Mouse (Mus musculus) forebrain, embryonic 16.5 days (tissue): ENCODE measurements around the gene Arhgef3. TPM values are rescaled to one million over a fixed set of nuclear protein-coding genes. Genes with fewer than 3 reads are reported as not detected.
A peak's percentile ranks its signal among the peaks of the same experiment; 100 is the strongest.

Experiments used
- ATAC-seq: fragments of 200-750 bp; cut with Nextera tagmentation; 2 replicates; pipeline ENCODE4 v1.8.0; 2017; ENCODE audit warnings: mild to moderate bottlenecking, moderate library complexity
- H3K27ac ChIP-seq: fragments of 300-500 bp; sonication (generic); 2 replicates; pipeline ENCODE4 v1.5.1; 2014; ENCODE audit warnings: low read length, control low read depth
- H3K27me3 ChIP-seq: fragments of 300-500 bp; sonication (generic); replicated peaks from 2 replicates; pipeline ENCODE4 v1.6.1; 2014; ENCODE audit warnings: low read length; ENCODE audit not compliant: control insufficient read depth, insufficient read depth
- H3K36me3 ChIP-seq: fragments of 300-500 bp; sonication (generic); 2 replicates; pipeline ENCODE4 v1.6.1; 2014; ENCODE audit not compliant: control insufficient read depth, insufficient read depth
- H3K4me1 ChIP-seq: fragments of 300-500 bp; sonication (generic); replicated peaks from 2 replicates; pipeline ENCODE4 v1.6.1; 2014; ENCODE audit warnings: low read length; ENCODE audit not compliant: control insufficient read depth, insufficient read depth
- H3K4me2 ChIP-seq: fragments of 300-500 bp; sonication (generic); 2 replicates; pipeline ENCODE4 v1.6.1; 2014; ENCODE audit warnings: mild to moderate bottlenecking, low read length, control low read depth
- H3K4me3 ChIP-seq: fragments of 300-500 bp; sonication (generic); replicated peaks from 2 replicates; pipeline ENCODE4 v1.5.1; 2014; ENCODE audit warnings: mild to moderate bottlenecking, low read length, control low read depth
- H3K9ac ChIP-seq: fragments of 300-500 bp; sonication (generic); replicated peaks from 2 replicates; pipeline ENCODE4 v1.6.1; 2014; ENCODE audit warnings: low read depth, low read length, control low read depth
- H3K9me3 ChIP-seq: fragments of 300-500 bp; sonication (generic); 2 replicates; pipeline ENCODE4 v1.6.1; 2016; ENCODE audit warnings: low read length; ENCODE audit not compliant: control insufficient read depth
- WGBS: fragments of 180-500 bp; shearing (Covaris S2); extraction: QIAGEN DNeasy Blood & Tissue Kit; methylation state at CpG from one replicate; pipeline ENCODE4 v1.1.7; 2014; 5-methylcytosine and 5-hydroxymethylcytosine counted together
- polyA plus RNA-seq: library from polyadenylated mRNA; unstranded; fragments of >200 nt; fragmentation: Nextera tagmentation; extraction: Ambion mirVana; gene quantifications from 2 replicates; pipeline ENCODE4 v1.2.1, GENCODE M21; 2015

The Arhgef3 gene
- 5.1 and 5.4 TPM in 2 replicates for polyA plus RNA-seq

DNA sequence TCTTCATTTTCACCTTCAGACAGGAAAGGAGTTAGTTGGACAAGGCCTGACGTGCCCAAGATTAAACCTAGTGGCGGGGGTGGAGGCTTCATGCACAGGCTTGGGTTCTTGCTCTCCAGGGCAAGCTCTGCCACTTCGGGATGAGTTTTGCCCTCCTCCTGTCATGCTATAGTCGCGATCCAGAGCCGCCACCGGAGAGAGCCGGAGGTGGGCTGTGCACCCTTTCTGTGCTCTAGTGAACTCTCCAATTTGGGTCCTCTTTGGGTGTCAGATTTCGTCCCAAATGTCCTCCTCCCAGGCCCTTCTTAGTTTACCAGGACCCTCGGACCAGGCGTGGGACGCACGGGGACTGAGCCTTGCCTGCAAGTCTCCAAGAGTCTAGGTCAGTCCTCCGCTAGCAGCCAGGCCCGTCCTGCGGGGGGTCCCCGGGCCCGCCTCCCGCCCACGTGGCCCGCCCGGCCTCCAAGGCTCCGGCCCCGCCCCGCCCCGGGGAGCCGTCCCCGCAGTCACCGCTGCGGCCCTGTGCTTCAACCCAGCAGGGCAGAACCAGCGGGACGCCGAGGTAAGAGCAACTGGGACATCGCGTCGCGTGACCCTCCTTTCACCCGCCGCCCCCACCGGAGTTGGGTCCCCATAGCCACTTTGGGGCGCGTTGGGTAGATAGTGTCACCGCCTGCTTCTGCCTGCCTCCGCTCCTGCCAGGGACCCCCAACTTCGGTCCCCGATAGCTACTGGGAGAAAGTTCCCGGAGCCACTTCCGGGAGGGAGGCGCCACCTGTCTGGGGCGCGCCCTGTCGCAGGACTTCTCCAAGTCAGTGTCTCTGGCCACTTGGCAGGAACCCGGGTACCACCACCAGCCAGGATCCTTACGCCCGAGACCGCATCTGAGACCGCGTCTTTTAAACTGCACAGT is at the start of gene Arhgef3:
Gene Arhgef3 (plus strand): TSS at position 538 of the 913 bp plus-strand sequence.
- no peaks in the 10 kb centered on the region for H3K9me3 ChIP-seq
- H3K27me3 ChIP-seq, result peaks cover 11% of the 10 kb centered on the region
- H3K9ac ChIP-seq, result peak within 1 kb of the TSS; percentile 51
- H3K4me2 ChIP-seq, result peak within 1 kb of the TSS; percentile 88
- peaks cover 13% of the 10 kb centered on the region for H3K4me1 ChIP-seq
- H3K27ac ChIP-seq, result no peak within 1 kb of the TSS
- ATAC-seq, result peak; percentile 72
- peak within 1 kb of the TSS; percentile 53 for H3K4me3 ChIP-seq
- WGBS, result 1% methylated on average over 57 of the region's 58 CpGs
- H3K36me3 ChIP-seq, result no peaks in the 10 kb centered on the region

DNA sequence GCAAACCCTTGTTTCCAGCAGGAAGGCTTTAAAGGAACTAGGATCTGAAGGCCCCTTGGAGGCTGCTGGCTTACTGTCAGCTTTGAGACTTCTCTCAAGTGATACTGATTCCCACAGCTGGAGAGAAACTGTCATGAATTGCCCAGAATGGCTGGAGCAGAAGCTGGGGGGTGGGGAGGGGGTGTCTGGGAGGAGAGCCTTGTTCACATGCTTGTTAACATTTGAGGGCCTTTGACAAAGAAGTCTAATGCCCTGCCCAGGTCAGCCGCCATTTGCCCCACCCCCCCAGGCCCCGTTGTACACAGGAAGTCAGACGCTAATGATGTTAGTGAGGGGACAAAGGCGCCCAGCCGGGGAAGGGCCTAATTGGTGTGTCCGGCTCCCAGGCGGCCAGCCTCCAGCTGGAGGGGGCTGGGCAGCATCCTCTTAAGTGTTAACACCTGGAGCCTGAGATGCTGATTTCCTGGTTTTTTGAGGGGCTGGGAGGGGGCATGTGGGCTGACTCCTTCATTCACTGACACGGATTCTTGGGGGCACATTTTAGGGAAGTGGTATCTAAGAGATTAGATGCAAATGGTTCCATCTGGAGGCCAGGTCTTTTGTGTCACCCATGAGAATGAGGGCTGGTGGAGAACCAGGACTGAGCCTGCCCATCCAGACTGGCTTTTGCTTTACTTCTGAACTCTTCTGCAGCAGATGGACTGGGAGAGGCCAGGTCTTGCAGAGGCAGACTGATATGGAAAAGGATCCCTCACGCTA is 48.3 kb upstream of the Arhgef3 start:
- 9% methylated on average over 9 of the region's 9 CpGs for WGBS
- 0 out of 2 replicates have a peak, but pooled peaks have one; percentile 24 for ATAC-seq
- H3K9ac ChIP-seq, result no peak overlapping the region
- no peaks in the 10 kb centered on the region for H3K9me3 ChIP-seq
- H3K4me1 ChIP-seq, result peaks cover 23% of the 10 kb centered on the region
- H3K4me2 ChIP-seq, result no peak overlapping the region
- H3K27ac ChIP-seq, result no peak overlapping the region
- no peak overlapping the region for H3K4me3 ChIP-seq
- H3K27me3 ChIP-seq, result no peaks in the 10 kb centered on the region
- H3K36me3 ChIP-seq, result no peaks in the 10 kb centered on the region

DNA sequence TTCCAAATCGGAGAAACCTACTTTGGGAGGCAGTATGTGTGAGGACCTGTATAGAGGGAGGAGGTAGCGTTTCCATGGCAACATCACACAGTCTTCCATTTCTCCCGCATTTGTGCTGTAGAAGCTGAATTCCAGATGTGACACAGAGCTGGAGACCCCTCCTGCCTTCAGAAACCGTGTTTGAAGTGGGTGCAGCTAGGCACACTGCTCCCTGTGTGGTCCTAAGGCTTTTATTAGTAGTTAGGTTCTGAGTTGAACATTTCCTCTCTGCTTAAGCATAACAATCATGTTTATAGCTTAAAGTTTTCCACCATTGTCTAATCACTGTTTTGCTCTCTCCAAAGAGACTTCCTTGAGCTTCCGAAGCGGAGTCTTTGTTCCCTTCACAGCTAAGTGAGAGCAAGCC is 46.8 kb upstream of the Arhgef3 start:
- peak overlapping the region; percentile 16; the same call in 1 of the 2 replicates for H3K27ac ChIP-seq
- H3K4me3 ChIP-seq, result no peak overlapping the region
- ATAC-seq, result peak; percentile 78
- peak overlapping the region; percentile 16; the same call in 1 of the 2 replicates for H3K4me2 ChIP-seq
- WGBS, result 19% methylated on average over 6 of the region's 6 CpGs
- H3K4me1 ChIP-seq, result peaks cover 27% of the 10 kb centered on the region
- H3K27me3 ChIP-seq, result no peaks in the 10 kb centered on the region
- H3K9ac ChIP-seq, result no peak overlapping the region
- no peaks in the 10 kb centered on the region for H3K9me3 ChIP-seq
- H3K36me3 ChIP-seq, result no peaks in the 10 kb centered on the region

DNA sequence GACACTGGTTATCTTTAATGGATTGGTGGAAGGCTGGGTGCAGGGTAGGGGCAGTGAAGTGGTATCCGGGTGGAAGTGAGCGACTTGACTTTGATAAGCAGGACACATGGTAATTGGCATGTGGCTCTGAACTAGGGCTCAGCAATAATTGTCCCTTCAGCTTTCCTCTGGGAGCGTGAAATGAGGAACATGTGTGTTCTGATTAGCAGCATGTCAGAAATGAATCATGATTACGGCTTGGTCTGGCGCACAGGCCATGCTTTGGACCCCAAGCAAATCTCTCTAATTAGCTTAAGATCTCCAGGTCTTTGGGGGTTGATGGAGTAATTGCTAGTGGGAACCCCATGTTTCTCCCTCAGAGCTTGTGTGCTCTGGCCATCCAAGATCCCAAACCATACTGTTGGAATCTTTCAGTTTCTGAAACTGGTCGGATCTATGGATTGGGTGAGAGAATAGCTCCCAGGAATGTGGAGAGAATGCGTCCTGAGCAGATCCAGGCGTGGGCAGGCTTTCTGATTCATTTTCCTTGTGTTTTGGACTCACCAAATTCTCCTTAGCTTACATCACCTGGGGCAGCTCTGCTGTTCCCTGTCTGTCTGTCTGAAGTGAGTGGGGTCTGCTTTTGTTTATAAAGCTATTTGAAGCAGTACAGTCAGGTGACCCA is 45.1 kb upstream of the Arhgef3 start:
- H3K4me3 ChIP-seq, result no peak overlapping the region
- ATAC-seq, result no peak
- no peak overlapping the region for H3K9ac ChIP-seq
- no peaks in the 10 kb centered on the region for H3K27me3 ChIP-seq
- no peaks in the 10 kb centered on the region for H3K9me3 ChIP-seq
- WGBS, result 40% methylated on average over 8 of the region's 8 CpGs
- peaks cover 27% of the 10 kb centered on the region for H3K4me1 ChIP-seq
- H3K27ac ChIP-seq, result no peak overlapping the region
- no peaks in the 10 kb centered on the region for H3K36me3 ChIP-seq
- H3K4me2 ChIP-seq, result no peak overlapping the region

DNA sequence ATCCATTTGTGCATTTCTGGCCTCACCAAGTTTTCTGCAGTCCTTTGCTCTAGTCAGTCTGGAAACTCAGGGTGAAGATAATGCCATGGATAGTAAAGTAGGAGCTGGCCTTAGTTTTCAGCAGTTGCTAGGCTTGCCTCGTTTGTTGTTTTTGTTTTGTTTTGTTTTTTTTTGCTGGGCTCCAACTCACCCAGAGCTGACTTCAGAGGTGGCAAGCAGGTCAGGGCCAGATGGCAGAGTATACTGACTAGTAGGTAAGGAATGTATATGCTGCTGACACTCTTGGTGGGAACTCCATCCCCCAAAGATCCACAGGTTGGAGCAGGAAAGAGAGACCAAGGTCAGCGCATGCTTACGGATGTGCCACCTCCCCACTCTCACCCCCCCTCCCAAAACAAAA is 44.6 kb upstream of the Arhgef3 start:
- Histone ChIP-seq H3K27me3 (no peaks in the 10 kb centered on the region), H3K4me3 (no peak overlapping the region), H3K9ac (no peak overlapping the region), H3K9me3 (no peaks in the 10 kb centered on the region), H3K4me2 (no peak overlapping the region), H3K27ac (no peak overlapping the region), H3K4me1 (peaks cover 27% of the 10 kb centered on the region), H3K36me3 (no peaks in the 10 kb centered on the region)
- 43% methylated on average over 3 of the region's 3 CpGs for WGBS
- ATAC-seq, result no peak

DNA sequence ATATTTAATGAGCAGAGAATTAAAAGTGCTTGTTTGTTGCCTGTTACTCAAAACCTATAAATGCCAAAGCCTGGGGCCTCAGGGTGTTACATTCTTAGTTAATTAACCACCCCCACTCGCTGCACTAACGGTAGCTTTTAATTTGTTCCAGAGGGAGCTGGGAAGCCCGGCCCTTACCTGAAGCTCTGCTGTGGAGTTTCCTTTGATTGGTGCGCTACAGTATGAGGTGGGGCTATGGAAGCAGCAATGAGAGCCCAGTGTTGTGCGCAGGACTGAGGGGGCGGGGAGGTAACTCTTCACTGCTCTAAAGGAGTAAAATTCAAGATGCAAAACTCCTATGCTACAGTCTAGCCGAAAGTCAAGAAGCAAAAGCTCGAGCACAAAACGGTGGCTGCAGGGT is 43.9 kb upstream of the Arhgef3 start:
- ATAC-seq, result no peak
- no peak overlapping the region for H3K27ac ChIP-seq
- no peaks in the 10 kb centered on the region for H3K27me3 ChIP-seq
- H3K4me1 ChIP-seq, result peaks cover 30% of the 10 kb centered on the region
- 12% methylated on average over 9 of the region's 9 CpGs for WGBS
- H3K9me3 ChIP-seq, result no peaks in the 10 kb centered on the region
- no peak overlapping the region for H3K4me2 ChIP-seq
- no peaks in the 10 kb centered on the region for H3K36me3 ChIP-seq
- H3K4me3 ChIP-seq, result no peak overlapping the region
- H3K9ac ChIP-seq, result no peak overlapping the region

DNA sequence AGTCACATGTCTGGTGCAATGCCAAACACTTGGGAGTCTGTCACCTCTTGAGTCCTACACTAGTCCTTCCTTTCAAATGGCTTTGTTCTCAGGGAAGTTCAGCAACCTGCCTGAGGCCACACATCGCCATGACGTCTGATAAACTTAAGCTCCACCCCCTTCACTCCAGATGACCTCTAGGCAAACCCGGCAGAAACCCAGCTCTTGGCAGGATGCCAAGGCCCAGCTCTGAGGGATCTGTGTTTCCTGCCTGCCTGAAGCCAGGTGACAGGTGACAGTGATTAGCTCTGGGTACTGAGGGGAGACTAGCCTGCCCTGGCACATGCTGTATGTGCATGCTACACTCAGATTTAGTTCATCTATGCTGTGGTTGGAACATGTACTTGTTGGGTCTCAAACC is 42.7 kb upstream of the Arhgef3 start:
- H3K4me1 ChIP-seq, result peaks cover 22% of the 10 kb centered on the region
- no peaks in the 10 kb centered on the region for H3K36me3 ChIP-seq
- H3K27me3 ChIP-seq, result no peaks in the 10 kb centered on the region
- no peaks in the 10 kb centered on the region for H3K9me3 ChIP-seq
- H3K9ac ChIP-seq, result no peak overlapping the region
- H3K4me2 ChIP-seq, result no peak overlapping the region
- WGBS, result 22% methylated on average over 3 of the region's 3 CpGs
- no peak overlapping the region for H3K4me3 ChIP-seq
- ATAC-seq, result no peak
- no peak overlapping the region for H3K27ac ChIP-seq

DNA sequence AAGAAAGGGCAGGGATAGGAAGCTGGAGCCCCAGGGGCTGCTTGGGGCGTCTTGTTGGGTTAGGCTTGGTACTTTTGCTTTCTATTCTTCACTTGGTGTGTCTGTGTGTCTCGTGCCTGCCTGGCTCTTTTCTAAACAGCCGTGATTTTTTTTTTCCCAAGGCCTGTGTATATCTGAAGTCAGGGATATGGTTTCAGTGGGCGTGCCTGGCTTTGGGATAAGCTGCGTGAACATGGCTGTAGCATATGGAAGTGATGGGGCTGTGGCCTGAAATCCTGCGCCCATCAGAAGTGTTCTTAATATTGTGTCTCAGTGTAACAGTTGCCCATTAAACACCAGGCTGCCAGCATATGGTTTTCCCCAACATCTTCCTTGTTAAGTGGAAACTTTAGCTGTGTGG is 39.6 kb upstream of the Arhgef3 start:
- no peaks in the 10 kb centered on the region for H3K9me3 ChIP-seq
- H3K4me3 ChIP-seq, result no peak overlapping the region
- WGBS, result 58% methylated on average over 6 of the region's 6 CpGs
- no peaks in the 10 kb centered on the region for H3K27me3 ChIP-seq
- H3K4me2 ChIP-seq, result no peak overlapping the region
- no peak for ATAC-seq
- H3K27ac ChIP-seq, result no peak overlapping the region
- no peak overlapping the region for H3K9ac ChIP-seq
- H3K4me1 ChIP-seq, result peaks cover 17% of the 10 kb centered on the region
- H3K36me3 ChIP-seq, result no peaks in the 10 kb centered on the region
